Mouse (Mus musculus) monocyte, adult 59 days (primary cell): Measurements from ENCODE around the gene Angptl2. TPM values are rescaled to one million over a fixed set of nuclear protein-coding genes. Genes with fewer than 3 reads are reported as not detected.

Experiments
- total RNA-seq, 2 experiments: library from RNA; stranded (reverse); gene quantifications; one replicate each; pipeline ENCODE4 v1.2.4; 2023

Angptl2 gene
- 1 to 10 TPM; 1.0 to 2.6 TPM for total RNA-seq

GRCm38 (mm10) chr2:33215700-33216509 is at the start of gene Angptl2:
Gene Angptl2, plus strand, starts transcription at chr2:33216069.

Other genes with a start within 250 kb of the Angptl2 start
- gene Slc2a8, start 234.0 kb upstream of the Angptl2 start, total RNA-seq = 10 to 100 TPM in 1 of 2 experiments, 1 to 10 TPM in 1; 6.7 to 10.7 TPM
- gene Garnl3, start 84.4 kb upstream of the Angptl2 start, total RNA-seq = 1 to 10 TPM; 3.1 to 5.7 TPM
- gene Ralgps1, start 155.4 kb downstream of the Angptl2 start, total RNA-seq = 1 to 10 TPM; 7.3 to 9.1 TPM
- 10 to 100 TPM; 30.0 to 38.2 TPM for gene Zbtb34, start 215.3 kb downstream of the Angptl2 start, total RNA-seq